Mouse (Mus musculus) stomach, embryonic 16.5 days (tissue): ENCODE data around the gene Gdf10. TPM values are rescaled to one million over a fixed set of nuclear protein-coding genes. Genes with fewer than 3 reads are reported as not detected.

Experiments
- polyA plus RNA-seq: library from polyadenylated mRNA; unstranded; fragments of >200 nt; fragmentation: Nextera tagmentation; extraction: Ambion mirVana; gene quantifications from 2 replicates; pipeline ENCODE4 v1.2.1, GENCODE M21; 2015

Gdf10 gene
- polyA plus RNA-seq, 1 experiment from 2014 or later = 6.3 TPM

Other genes starting within 250 kb of the Gdf10 start
- 0.48 and 0.50 TPM in 2 replicates for gene Gdf2, start 17.5 kb downstream of the Gdf10 start, polyA plus RNA-seq
- not detected in 2 replicates for gene Rbp3, start 30.4 kb downstream of the Gdf10 start, polyA plus RNA-seq
- 0.06 TPM in 2 replicates for gene Zfp488, start 55.2 kb downstream of the Gdf10 start, polyA plus RNA-seq
- gene Gm30083, start 91.6 kb downstream of the Gdf10 start, polyA plus RNA-seq = not detected in 2 replicates
- gene Gm5460, start 93.2 kb downstream of the Gdf10 start, polyA plus RNA-seq = not detected in 2 replicates
- not detected in 2 replicates for gene Antxrl, start 129.1 kb downstream of the Gdf10 start, polyA plus RNA-seq
- 56.1 and 63.4 TPM in 2 replicates for gene Anxa8, start 162.4 kb downstream of the Gdf10 start, polyA plus RNA-seq
- 0.43 and 0.76 TPM in 2 replicates for gene A630023A22Rik, start 179.2 kb downstream of the Gdf10 start, polyA plus RNA-seq
- gene Npy4r, start 228.9 kb downstream of the Gdf10 start, polyA plus RNA-seq = 0.46 and 0.47 TPM in 2 replicates